Mouse (Mus musculus) heart, embryonic 12.5 days (tissue): ENCODE data around the gene Fam161b. TPM values are rescaled to one million over a fixed set of nuclear protein-coding genes. Genes with fewer than 3 reads are reported as not detected.
A peak's percentile ranks its signal among the peaks of the same experiment; 100 is the strongest.

Experiments
- ATAC-seq: fragments of 200-750 bp; cut with Nextera tagmentation; 2 replicates; pipeline ENCODE4 v1.8.0; 2017; ENCODE audit warnings: moderate TSS enrichment, moderate library complexity; ENCODE audit not compliant: insufficient number of reproducible peaks, low FRiP score
- H3K27ac ChIP-seq: fragments of 300-500 bp; sonication (generic); 2 replicates; pipeline ENCODE4 v1.5.1; 2016; ENCODE audit warnings: mild to moderate bottlenecking, moderate library complexity; ENCODE audit not compliant: poor library complexity, severe bottlenecking
- H3K27me3 ChIP-seq: fragments of 300-500 bp; sonication (generic); replicated peaks from 2 replicates; pipeline ENCODE4 v1.6.1; 2016; ENCODE audit warnings: mild to moderate bottlenecking, moderate library complexity
- H3K36me3 ChIP-seq: fragments of 300-500 bp; sonication (generic); 2 replicates; pipeline ENCODE4 v1.6.1; 2016; ENCODE audit warnings: mild to moderate bottlenecking, moderate library complexity
- H3K4me1 ChIP-seq: fragments of 300-500 bp; sonication (generic); replicated peaks from 2 replicates; pipeline ENCODE4 v1.6.1; 2016; ENCODE audit warnings: mild to moderate bottlenecking
- H3K4me2 ChIP-seq: fragments of 300-500 bp; sonication (generic); 2 replicates; pipeline ENCODE4 v1.6.1; 2016; ENCODE audit warnings: mild to moderate bottlenecking, moderate library complexity
- H3K4me3 ChIP-seq: fragments of 300-500 bp; sonication (generic); 2 replicates; pipeline ENCODE4 v1.5.1; 2016; ENCODE audit warnings: mild to moderate bottlenecking
- H3K9ac ChIP-seq: fragments of 300-500 bp; sonication (generic); 2 replicates; pipeline ENCODE4 v1.6.1; 2016; ENCODE audit warnings: mild to moderate bottlenecking, moderate library complexity
- H3K9me3 ChIP-seq: fragments of 300-500 bp; sonication (generic); replicated peaks from 2 replicates; pipeline ENCODE4 v1.6.1; 2016; ENCODE audit warnings: mild to moderate bottlenecking, moderate library complexity
- WGBS: fragments of 180-500 bp; shearing (Covaris S2); methylation state at CpG from one replicate; pipeline ENCODE4 v1.1.7; 2016; 5-methylcytosine and 5-hydroxymethylcytosine counted together
- polyA plus RNA-seq: library from polyadenylated mRNA; unstranded; fragments of >200 nt; fragmentation: Nextera tagmentation; extraction: Ambion mirVana; gene quantifications from 2 replicates; pipeline ENCODE4 v1.2.1, GENCODE M21; 2016

Gene Fam161b
- polyA plus RNA-seq = 5.0 and 5.2 TPM in 2 replicates

- peak; percentile 99 for ATAC-seq
- H3K9me3 ChIP-seq = no peaks in the 10 kb centered on the region
- peak within 1 kb of the TSS; percentile 75 for H3K4me2 ChIP-seq
- peak within 1 kb of the TSS; percentile 82 for H3K9ac ChIP-seq
- peak within 1 kb of the TSS; percentile 67 for H3K4me3 ChIP-seq
- H3K27ac ChIP-seq = peak within 1 kb of the TSS; percentile 40
- under 1% methylated on average over 51 of the region's 51 CpGs for WGBS
- no peaks in the 10 kb centered on the region for H3K27me3 ChIP-seq
- peaks cover 25% of the 10 kb centered on the region for H3K4me1 ChIP-seq
- H3K36me3 ChIP-seq = peaks cover 6% of the 10 kb centered on the region
Measured at GRCm38 (mm10) chr12:84361555-84362489, at the start of gene Fam161b, which contains the start of gene Coq6. Gene Fam161b, minus strand, starts transcription at chr12:84361833. Gene Coq6, plus strand, starts transcription at chr12:84361657.

DNA sequence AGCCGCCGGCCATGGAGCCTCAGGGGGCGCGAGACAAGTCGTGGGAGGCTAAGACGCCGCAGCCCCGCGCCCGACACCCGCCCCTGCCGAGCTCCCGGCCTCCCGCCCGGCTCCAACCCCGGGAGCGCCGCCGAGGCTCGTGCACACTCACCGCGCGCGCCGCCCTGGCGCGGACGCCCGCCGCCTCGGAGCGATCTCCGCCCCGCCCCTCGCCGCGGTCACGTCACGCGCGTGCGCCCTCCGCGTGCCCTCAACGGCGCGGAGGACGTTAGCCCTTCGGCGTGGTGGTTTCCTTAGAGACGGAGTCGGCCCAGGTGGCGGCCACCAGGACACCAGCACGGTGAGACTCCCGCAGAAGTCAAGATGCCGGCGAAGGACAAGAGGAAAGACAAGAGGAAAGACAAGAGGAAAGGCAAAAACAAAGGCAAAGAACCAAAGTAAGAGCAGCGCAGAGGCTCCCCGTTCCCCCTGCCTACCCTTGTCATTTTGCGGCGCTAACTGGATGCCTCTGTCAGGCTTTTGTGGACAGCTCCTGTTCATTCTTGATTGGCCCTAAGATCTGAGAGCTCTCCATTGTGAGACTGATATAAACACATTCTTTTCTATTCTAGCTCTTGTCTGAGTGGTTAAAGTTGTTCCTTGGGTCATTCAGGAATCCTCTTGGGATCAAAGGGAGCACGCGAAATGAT is 47.3 kb upstream of the Fam161b start, which contains the start of the genes Entpd5 and Bbof1:
TSS of gene Entpd5 (minus strand) at position 211 of the 689 bp plus-strand sequence.
TSS of gene Bbof1 (plus strand) at position 253 of the 689 bp plus-strand sequence.
- Histone ChIP-seq H3K36me3 (no peaks in the 10 kb centered on the region), H3K27me3 (no peaks in the 10 kb centered on the region), H3K4me1 (peaks cover 8% of the 10 kb centered on the region), H3K4me3 (peak within 1 kb of the TSS; percentile 78), H3K9me3 (no peaks in the 10 kb centered on the region), H3K4me2 (peak within 1 kb of the TSS; percentile 93), H3K27ac (peak within 1 kb of the TSS; percentile 82), H3K9ac (peak within 1 kb of the TSS; percentile 87)
- WGBS = 2% methylated on average over 53 of the region's 63 CpGs
- peak; percentile 94 for ATAC-seq

GRCm38 (mm10) chr12:84407874-84408818 is 46.5 kb upstream of the Fam161b start:
- Histone ChIP-seq H3K9me3 (no peaks in the 10 kb centered on the region), H3K4me1 (peaks cover 8% of the 10 kb centered on the region), H3K9ac (peak overlapping the region; percentile 87), H3K4me2 (peak overlapping the region; percentile 93), H3K27me3 (no peaks in the 10 kb centered on the region), H3K27ac (peak overlapping the region; percentile 82), H3K36me3 (no peaks in the 10 kb centered on the region), H3K4me3 (peak overlapping the region; percentile 78)
- peak; percentile 75 for ATAC-seq
- WGBS = 2% methylated on average over 49 of the region's 52 CpGs

GRCm38 (mm10) chr12:84407259-84407658 is 45.6 kb upstream of the Fam161b start:
- Histone ChIP-seq H3K4me3 (no peak overlapping the region), H3K9ac (no peak overlapping the region), H3K36me3 (no peaks in the 10 kb centered on the region; the same call in 1 of the 2 replicates), H3K4me1 (peaks cover 8% of the 10 kb centered on the region), H3K27me3 (no peaks in the 10 kb centered on the region), H3K9me3 (no peaks in the 10 kb centered on the region), H3K27ac (no peak overlapping the region), H3K4me2 (no peak overlapping the region)
- WGBS = 58% methylated on average over 4 of the region's 4 CpGs
- ATAC-seq = no peak

GRCm38 (mm10) chr12:84404541-84404940 is 42.9 kb upstream of the Fam161b start:
- Histone ChIP-seq H3K9ac (no peak overlapping the region), H3K4me3 (no peak overlapping the region), H3K27me3 (no peaks in the 10 kb centered on the region), H3K4me1 (peaks cover 16% of the 10 kb centered on the region), H3K27ac (no peak overlapping the region), H3K9me3 (no peaks in the 10 kb centered on the region), H3K36me3 (no peaks in the 10 kb centered on the region; the same call in 1 of the 2 replicates), H3K4me2 (no peak overlapping the region)
- ATAC-seq = no peak
- WGBS = 87% methylated on average over 6 of the region's 6 CpGs

DNA sequence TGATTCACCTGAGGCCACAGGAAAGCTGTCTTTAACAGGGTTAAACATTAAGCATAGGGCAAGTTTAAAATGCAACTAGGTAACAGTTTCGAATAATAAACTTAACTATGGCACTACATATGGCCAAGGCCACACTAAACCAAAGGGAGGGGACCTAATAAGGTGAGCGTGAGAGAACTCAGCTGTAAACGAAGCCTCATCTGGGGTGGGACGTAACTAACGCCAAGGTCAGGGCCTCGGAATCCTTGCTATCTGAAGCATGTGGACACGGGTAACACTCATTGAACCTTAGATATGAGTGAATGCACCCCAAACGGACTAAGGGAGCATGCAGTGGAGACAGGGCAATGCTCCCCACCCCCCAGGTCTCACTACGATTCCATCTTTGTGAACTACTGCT is 41.3 kb upstream of the Fam161b start:
- Histone ChIP-seq H3K36me3 (no peaks in the 10 kb centered on the region; the same call in 1 of the 2 replicates), H3K27me3 (no peaks in the 10 kb centered on the region), H3K4me1 (peaks cover 13% of the 10 kb centered on the region), H3K4me3 (no peak overlapping the region), H3K4me2 (no peak overlapping the region), H3K27ac (no peak overlapping the region), H3K9me3 (no peaks in the 10 kb centered on the region), H3K9ac (no peak overlapping the region)
- WGBS = 46% methylated on average over 9 of the region's 9 CpGs
- ATAC-seq = no peak

DNA sequence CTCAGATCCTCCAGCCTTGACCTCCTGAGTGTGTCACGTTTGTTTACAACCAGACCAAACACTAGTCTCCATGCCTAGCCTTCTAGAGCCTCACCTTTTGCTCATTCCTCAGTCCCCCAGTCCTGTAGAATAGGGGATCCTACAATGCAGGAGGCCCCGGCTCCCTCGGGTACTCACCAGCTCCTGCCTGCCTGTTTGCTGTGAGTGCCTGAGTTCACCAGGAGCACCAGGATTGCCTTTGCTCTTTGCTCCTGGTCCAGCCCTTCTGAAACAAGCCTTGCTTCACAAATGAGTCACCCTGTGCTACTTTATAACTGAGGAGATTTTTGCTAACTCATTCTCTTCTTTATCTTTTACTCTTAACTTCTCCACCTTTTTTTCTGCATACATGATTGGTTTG is 39.0 kb upstream of the Fam161b start:
- Histone ChIP-seq H3K27ac (no peak overlapping the region), H3K27me3 (no peaks in the 10 kb centered on the region), H3K4me2 (no peak overlapping the region), H3K4me1 (0 out of 2 replicates have a peak, but pooled peaks cover 9% of the 10 kb centered on the region), H3K4me3 (no peak overlapping the region), H3K9ac (no peak overlapping the region), H3K36me3 (peaks cover 10% of the 10 kb centered on the region), H3K9me3 (no peaks in the 10 kb centered on the region)
- ATAC-seq = no peak
- WGBS = 58% methylated on average over 3 of the region's 3 CpGs

DNA sequence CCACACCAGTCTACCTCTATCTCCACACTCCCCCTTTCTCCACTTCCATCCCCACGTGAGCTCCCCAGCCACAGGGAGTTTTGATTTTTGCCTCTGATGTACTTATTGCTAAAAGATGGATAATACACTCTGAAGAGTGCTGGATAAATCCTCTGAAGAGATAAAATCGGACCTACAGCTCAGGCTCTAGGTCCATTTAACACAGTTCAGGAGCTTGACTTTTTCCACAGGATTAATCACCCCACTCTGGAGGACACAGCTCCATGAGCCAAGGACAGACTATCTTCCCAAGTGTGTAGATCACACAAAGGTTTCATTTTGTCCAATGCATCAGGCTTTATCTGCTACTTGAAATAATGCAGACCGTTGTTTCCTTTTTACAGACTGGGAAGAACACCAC is 38.4 kb upstream of the Fam161b start:
- WGBS = 61% methylated on average over 3 of the region's 3 CpGs
- H3K4me2 ChIP-seq = no peak overlapping the region
- H3K4me1 ChIP-seq = 0 out of 2 replicates have a peak, but pooled peaks cover 9% of the 10 kb centered on the region
- H3K27ac ChIP-seq = no peak overlapping the region
- no peaks in the 10 kb centered on the region for H3K9me3 ChIP-seq
- no peak for ATAC-seq
- H3K4me3 ChIP-seq = no peak overlapping the region
- no peaks in the 10 kb centered on the region for H3K27me3 ChIP-seq
- H3K36me3 ChIP-seq = peaks cover 10% of the 10 kb centered on the region
- no peak overlapping the region for H3K9ac ChIP-seq

DNA sequence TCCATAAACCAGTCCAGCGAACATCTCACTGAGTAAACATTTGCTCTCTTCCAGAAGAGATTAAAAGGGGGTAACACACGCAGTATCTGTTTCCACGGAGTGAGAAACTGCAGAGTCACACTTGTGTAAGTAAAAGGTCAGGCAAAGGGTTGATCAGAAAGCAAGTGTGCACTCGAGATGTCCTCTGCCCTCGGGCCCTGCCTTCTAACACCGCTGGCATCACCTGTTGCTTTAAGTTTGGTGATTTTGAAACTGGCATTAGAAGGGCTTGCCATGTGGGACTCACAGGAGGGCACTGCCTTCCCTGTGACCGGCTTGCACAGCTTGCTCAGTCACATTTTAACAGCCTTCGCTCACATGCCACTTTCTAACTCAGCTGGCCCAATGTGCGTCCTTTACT is 38.0 kb upstream of the Fam161b start:
- H3K4me3 ChIP-seq = no peak overlapping the region
- no peak overlapping the region for H3K9ac ChIP-seq
- WGBS = 71% methylated on average over 9 of the region's 9 CpGs
- no peak for ATAC-seq
- H3K27ac ChIP-seq = no peak overlapping the region
- no peaks in the 10 kb centered on the region for H3K27me3 ChIP-seq
- H3K4me2 ChIP-seq = no peak overlapping the region
- no peaks in the 10 kb centered on the region for H3K9me3 ChIP-seq
- H3K4me1 ChIP-seq = 0 out of 2 replicates have a peak, but pooled peaks cover 9% of the 10 kb centered on the region
- H3K36me3 ChIP-seq = peaks cover 10% of the 10 kb centered on the region

DNA sequence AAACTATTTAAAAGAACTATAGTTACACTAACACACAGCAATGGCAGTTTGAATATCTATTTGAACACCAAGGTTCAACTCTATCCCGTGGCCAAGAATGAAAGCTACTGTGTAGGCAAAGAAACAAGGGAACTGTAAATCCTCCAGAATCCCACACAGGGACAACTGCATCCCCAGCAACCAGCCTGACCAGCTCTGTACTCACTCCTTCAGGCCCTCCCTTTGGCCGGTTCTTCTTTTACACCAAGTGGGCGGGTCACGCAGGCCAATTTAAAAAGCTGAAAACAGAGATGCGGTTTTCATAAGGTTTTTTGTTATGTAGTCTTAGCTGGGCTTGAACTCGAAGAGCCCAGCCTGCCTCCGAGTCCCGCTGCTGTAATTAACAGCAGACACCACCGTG is 37.5 kb upstream of the Fam161b start:
- Histone ChIP-seq H3K9ac (no peak overlapping the region), H3K27me3 (no peaks in the 10 kb centered on the region), H3K4me2 (no peak overlapping the region), H3K4me1 (0 out of 2 replicates have a peak, but pooled peaks cover 9% of the 10 kb centered on the region), H3K36me3 (peaks cover 14% of the 10 kb centered on the region), H3K9me3 (no peaks in the 10 kb centered on the region), H3K4me3 (no peak overlapping the region), H3K27ac (no peak overlapping the region)
- no peak for ATAC-seq
- 82% methylated on average over 9 of the region's 9 CpGs for WGBS
